Mouse (Mus musculus) embryonic facial prominence, embryonic 13.5 days (tissue): ENCODE data around the gene Tbc1d9. TPM values are rescaled to one million over a fixed set of nuclear protein-coding genes. Genes with fewer than 3 reads are reported as not detected.

Experiments used
- ATAC-seq: fragments of 200-750 bp; cut with Nextera tagmentation; 2 replicates; pipeline ENCODE4 v1.8.0; 2017; ENCODE audit warnings: low read depth; ENCODE audit not compliant: insufficient number of reproducible peaks, insufficient read depth, low FRiP score, low TSS enrichment
- H3K27ac ChIP-seq: fragments of 300-500 bp; sonication (generic); 2 replicates; pipeline ENCODE4 v1.5.1; 2015; ENCODE audit warnings: moderate library complexity, mild to moderate bottlenecking, inconsistent platforms
- H3K27me3 ChIP-seq: fragments of 300-500 bp; sonication (generic); 2 replicates; pipeline ENCODE4 v1.6.1; 2015; ENCODE audit warnings: mild to moderate bottlenecking, inconsistent platforms
- H3K36me3 ChIP-seq: fragments of 300-500 bp; sonication (generic); 2 replicates; pipeline ENCODE4 v1.6.1; 2015; ENCODE audit warnings: mild to moderate bottlenecking, inconsistent platforms
- H3K4me1 ChIP-seq: fragments of 300-500 bp; sonication (generic); 2 replicates; pipeline ENCODE4 v1.6.1; 2015; ENCODE audit warnings: inconsistent platforms
- H3K4me2 ChIP-seq: fragments of 300-500 bp; sonication (generic); 2 replicates; pipeline ENCODE4 v1.6.1; 2015; ENCODE audit warnings: moderate library complexity, mild to moderate bottlenecking, inconsistent platforms
- H3K4me3 ChIP-seq: fragments of 300-500 bp; sonication (generic); 2 replicates; pipeline ENCODE4 v1.5.1; 2015; ENCODE audit warnings: mild to moderate bottlenecking, inconsistent platforms
- H3K9ac ChIP-seq: fragments of 300-500 bp; sonication (generic); 2 replicates; pipeline ENCODE4 v1.6.1; 2015; ENCODE audit warnings: mild to moderate bottlenecking, inconsistent platforms
- H3K9me3 ChIP-seq: fragments of 300-500 bp; sonication (generic); 2 replicates; pipeline ENCODE4 v1.6.1; 2016; ENCODE audit warnings: inconsistent platforms
- WGBS: fragments of 180-500 bp; shearing (Covaris S2); methylation state at CpG from one replicate; pipeline ENCODE4 v1.1.7; 2015; ENCODE audit warnings: mixed read lengths; 5-methylcytosine and 5-hydroxymethylcytosine counted together
- polyA plus RNA-seq: library from polyadenylated mRNA; unstranded; fragments of >200 nt; fragmentation: Nextera tagmentation; extraction: Ambion mirVana; gene quantifications from 2 replicates; pipeline ENCODE4 v1.2.1, GENCODE M21; 2015

Gene Tbc1d9
- polyA plus RNA-seq, 1 experiment from 2014 or later, result 1.8 TPM

GRCm38 (mm10) chr8:83210676-83211075, 45.5 kb downstream of the Tbc1d9 start:
- Histone ChIP-seq H3K36me3 (peaks cover 13% of the 10 kb centered on the region), H3K9ac (no peak overlapping the region), H3K9me3 (no peaks in the 10 kb centered on the region), H3K27me3 (no peaks in the 10 kb centered on the region), H3K27ac (no peak overlapping the region), H3K4me1 (no peaks in the 10 kb centered on the region), H3K4me3 (no peak overlapping the region), H3K4me2 (no peak overlapping the region)
- 94% methylated on average over 7 of the region's 7 CpGs for WGBS
- ATAC-seq, result no peak

- H3K4me3 ChIP-seq, result no peak overlapping the region
- peaks cover 13% of the 10 kb centered on the region for H3K36me3 ChIP-seq
- H3K27ac ChIP-seq, result no peak overlapping the region
- H3K27me3 ChIP-seq, result no peaks in the 10 kb centered on the region
- H3K9me3 ChIP-seq, result no peaks in the 10 kb centered on the region
- no peak overlapping the region for H3K9ac ChIP-seq
- WGBS, result 70% methylated on average over 5 of the region's 5 CpGs
- H3K4me2 ChIP-seq, result no peak overlapping the region
- no peak for ATAC-seq
- no peaks in the 10 kb centered on the region for H3K4me1 ChIP-seq
Observed at GRCm38 (mm10) chr8:83215065-83215464, 49.9 kb downstream of the Tbc1d9 start.

- H3K4me1 ChIP-seq, result no peaks in the 10 kb centered on the region
- no peak overlapping the region for H3K4me2 ChIP-seq
- H3K9ac ChIP-seq, result no peak overlapping the region
- no peak for ATAC-seq
- no peaks in the 10 kb centered on the region for H3K27me3 ChIP-seq
- H3K9me3 ChIP-seq, result no peaks in the 10 kb centered on the region
- WGBS, result 78% methylated on average over 6 of the region's 6 CpGs
- H3K4me3 ChIP-seq, result no peak overlapping the region
- H3K36me3 ChIP-seq, result peaks cover 9% of the 10 kb centered on the region
- H3K27ac ChIP-seq, result no peak overlapping the region
Observed at GRCm38 (mm10) chr8:83216520-83216919, 51.4 kb downstream of the Tbc1d9 start.

GRCm38 (mm10) chr8:83217196-83217595, 52.0 kb downstream of the Tbc1d9 start:
- WGBS, result 89% methylated on average over 9 of the region's 9 CpGs
- Histone ChIP-seq H3K27me3 (no peaks in the 10 kb centered on the region), H3K4me2 (no peak overlapping the region), H3K4me1 (no peaks in the 10 kb centered on the region), H3K36me3 (peaks cover 4% of the 10 kb centered on the region; the same call in 1 of the 2 replicates), H3K9ac (no peak overlapping the region), H3K4me3 (no peak overlapping the region), H3K9me3 (no peaks in the 10 kb centered on the region), H3K27ac (no peak overlapping the region)
- ATAC-seq, result no peak

- Histone ChIP-seq H3K36me3 (peaks cover 2% of the 10 kb centered on the region; the same call in 1 of the 2 replicates), H3K4me2 (no peak overlapping the region), H3K27ac (no peak overlapping the region), H3K4me1 (no peaks in the 10 kb centered on the region), H3K9me3 (no peaks in the 10 kb centered on the region), H3K4me3 (no peak overlapping the region), H3K27me3 (no peaks in the 10 kb centered on the region), H3K9ac (no peak overlapping the region)
- 87% methylated on average over 2 of the region's 2 CpGs for WGBS
- no peak for ATAC-seq
Observed at GRCm38 (mm10) chr8:83217891-83218290, 52.7 kb downstream of the Tbc1d9 start.

GRCm38 (mm10) chr8:83219392-83219791, 54.2 kb downstream of the Tbc1d9 start:
- Histone ChIP-seq H3K4me1 (no peaks in the 10 kb centered on the region), H3K9me3 (no peaks in the 10 kb centered on the region), H3K27me3 (no peaks in the 10 kb centered on the region), H3K4me2 (no peak overlapping the region), H3K4me3 (no peak overlapping the region), H3K9ac (no peak overlapping the region), H3K36me3 (no peaks in the 10 kb centered on the region), H3K27ac (no peak overlapping the region)
- ATAC-seq, result no peak
- WGBS, result 90% methylated on average over 8 of the region's 8 CpGs

GRCm38 (mm10) chr8:83220746-83221145, 55.6 kb downstream of the Tbc1d9 start:
- Histone ChIP-seq H3K4me3 (no peak overlapping the region), H3K9ac (no peak overlapping the region), H3K27ac (no peak overlapping the region), H3K27me3 (no peaks in the 10 kb centered on the region), H3K9me3 (no peaks in the 10 kb centered on the region), H3K4me1 (no peaks in the 10 kb centered on the region), H3K36me3 (no peaks in the 10 kb centered on the region), H3K4me2 (no peak overlapping the region)
- WGBS, result 83% methylated on average over 3 of the region's 3 CpGs
- ATAC-seq, result no peak

- ATAC-seq, result no peak
- no peak overlapping the region for H3K27ac ChIP-seq
- WGBS, result 72% methylated on average over 5 of the region's 5 CpGs
- no peaks in the 10 kb centered on the region for H3K27me3 ChIP-seq
- H3K4me3 ChIP-seq, result no peak overlapping the region
- no peak overlapping the region for H3K9ac ChIP-seq
- H3K36me3 ChIP-seq, result no peaks in the 10 kb centered on the region
- no peaks in the 10 kb centered on the region for H3K4me1 ChIP-seq
- H3K4me2 ChIP-seq, result no peak overlapping the region
- no peaks in the 10 kb centered on the region for H3K9me3 ChIP-seq
Observed at GRCm38 (mm10) chr8:83224754-83225416, 59.7 kb downstream of the Tbc1d9 start.

GRCm38 (mm10) chr8:83225598-83225997, 60.4 kb downstream of the Tbc1d9 start:
- no peak overlapping the region for H3K4me3 ChIP-seq
- H3K4me2 ChIP-seq, result no peak overlapping the region
- no peak overlapping the region for H3K9ac ChIP-seq
- ATAC-seq, result no peak
- H3K4me1 ChIP-seq, result no peaks in the 10 kb centered on the region
- 79% methylated on average over 2 of the region's 2 CpGs for WGBS
- no peak overlapping the region for H3K27ac ChIP-seq
- H3K36me3 ChIP-seq, result no peaks in the 10 kb centered on the region
- H3K27me3 ChIP-seq, result no peaks in the 10 kb centered on the region
- no peaks in the 10 kb centered on the region for H3K9me3 ChIP-seq

- no peaks in the 10 kb centered on the region for H3K36me3 ChIP-seq
- H3K27me3 ChIP-seq, result no peaks in the 10 kb centered on the region
- WGBS, result 79% methylated on average over 5 of the region's 5 CpGs
- H3K9ac ChIP-seq, result no peak overlapping the region
- H3K4me3 ChIP-seq, result no peak overlapping the region
- H3K9me3 ChIP-seq, result no peaks in the 10 kb centered on the region
- no peak overlapping the region for H3K27ac ChIP-seq
- H3K4me2 ChIP-seq, result no peak overlapping the region
- no peak for ATAC-seq
- H3K4me1 ChIP-seq, result no peaks in the 10 kb centered on the region
Observed at GRCm38 (mm10) chr8:83227336-83227735, 62.2 kb downstream of the Tbc1d9 start.

- ATAC-seq, result no peak
- no peak overlapping the region for H3K4me2 ChIP-seq
- no peak overlapping the region for H3K4me3 ChIP-seq
- H3K4me1 ChIP-seq, result no peaks in the 10 kb centered on the region
- WGBS, result 88% methylated on average over 4 of the region's 4 CpGs
- H3K27me3 ChIP-seq, result no peaks in the 10 kb centered on the region
- no peaks in the 10 kb centered on the region for H3K36me3 ChIP-seq
- no peaks in the 10 kb centered on the region for H3K9me3 ChIP-seq
- no peak overlapping the region for H3K27ac ChIP-seq
- no peak overlapping the region for H3K9ac ChIP-seq
Observed at GRCm38 (mm10) chr8:83233099-83233498, 67.9 kb downstream of the Tbc1d9 start.

GRCm38 (mm10) chr8:83239341-83239740, 74.2 kb downstream of the Tbc1d9 start:
- no peaks in the 10 kb centered on the region for H3K4me1 ChIP-seq
- H3K27ac ChIP-seq, result no peak overlapping the region
- no peak for ATAC-seq
- no peaks in the 10 kb centered on the region for H3K9me3 ChIP-seq
- no peaks in the 10 kb centered on the region; the same call in 1 of the 2 replicates for H3K36me3 ChIP-seq
- no peak overlapping the region for H3K4me2 ChIP-seq
- H3K27me3 ChIP-seq, result no peaks in the 10 kb centered on the region
- no peak overlapping the region for H3K9ac ChIP-seq
- H3K4me3 ChIP-seq, result no peak overlapping the region
